Mouse (Mus musculus): Measurements from ENCODE around the gene Uqcrfs1. TPM values are rescaled to one million over a fixed set of nuclear protein-coding genes. Genes with fewer than 3 reads are reported as not detected.

The Uqcrfs1 gene
- total RNA-seq (2021): 100 to 1,000 TPM; 169 to 173 TPM

GRCm38 (mm10) chr13:30544856-30545604 lies at the start of gene Uqcrfs1:
Gene Uqcrfs1 (minus strand): TSS chr13:30545362.
- intact Hi-C loops (cut with DNase I): no loop called here
- peak; percentile 93 to 99 for DNase-seq (ENCODE audit: extremely low spot score in 1 of 2, low spot score in 2 of 2)

- intact Hi-C loops (cut with DNase I): no loop called here
- no peak for DNase-seq (ENCODE audit: extremely low spot score in 1 of 2, low spot score in 2 of 2)
Observed at GRCm38 (mm10) chr13:30585786-30586185, 40.6 kb upstream of the Uqcrfs1 start.

GRCm38 (mm10) chr13:30582541-30582940 lies 37.4 kb upstream of the Uqcrfs1 start:
- DNase-seq (ENCODE audit: extremely low spot score in 1 of 2, low spot score in 2 of 2): no peak
- intact Hi-C loops (cut with DNase I): no loop called here

- intact Hi-C loops (cut with DNase I): no loop called here
Observed at GRCm38 (mm10) chr13:30578806-30579205, 33.6 kb upstream of the Uqcrfs1 start.

GRCm38 (mm10) chr13:30576819-30577218 lies 31.7 kb upstream of the Uqcrfs1 start:
- intact Hi-C loops (cut with DNase I): no loop called here

More at GRCm38 (mm10) chr13:30578806-30579205, 33.6 kb upstream of the Uqcrfs1 start:
- no peak for DNase-seq (ENCODE audit: extremely low spot score in 1 of 2, low spot score in 2 of 2)

GRCm38 (mm10) chr13:30572971-30573370 lies 27.8 kb upstream of the Uqcrfs1 start:
- no peak for DNase-seq (ENCODE audit: extremely low spot score in 1 of 2, low spot score in 2 of 2)
- intact Hi-C loops (cut with DNase I): no loop called here

More at GRCm38 (mm10) chr13:30576819-30577218, 31.7 kb upstream of the Uqcrfs1 start:
- DNase-seq (ENCODE audit: extremely low spot score in 1 of 2, low spot score in 2 of 2): no peak

- no peak for DNase-seq (ENCODE audit: extremely low spot score in 1 of 2, low spot score in 2 of 2)
- intact Hi-C loops (cut with DNase I): no loop called here
Observed at GRCm38 (mm10) chr13:30570182-30570581, 25.0 kb upstream of the Uqcrfs1 start.

GRCm38 (mm10) chr13:30567571-30567970 lies 22.4 kb upstream of the Uqcrfs1 start:
- intact Hi-C loops (cut with DNase I): loop anchor here (5.0 to 10.0 kb wide), 3 partner anchors 297 to 1090 kb away; no protein-coding TSS in a partner anchor
- DNase-seq (ENCODE audit: extremely low spot score in 1 of 2, low spot score in 2 of 2): no peak

GRCm38 (mm10) chr13:30566767-30567166 lies 21.6 kb upstream of the Uqcrfs1 start:
- DNase-seq (ENCODE audit: extremely low spot score in 1 of 2, low spot score in 2 of 2): peak; percentile 49 to 72
- intact Hi-C loops (cut with DNase I): loop anchor here (5.0 to 10.0 kb wide), 3 partner anchors 298 to 1091 kb away; no protein-coding TSS in a partner anchor

- intact Hi-C loops (cut with DNase I): loop anchor here (5.0 to 10.0 kb wide), 2 partner anchors 304 to 617 kb away; no protein-coding TSS in a partner anchor
- no peak for DNase-seq (ENCODE audit: extremely low spot score in 1 of 2, low spot score in 2 of 2)
Observed at GRCm38 (mm10) chr13:30560603-30561002, 15.4 kb upstream of the Uqcrfs1 start.

- no peak for DNase-seq (ENCODE audit: extremely low spot score in 1 of 2, low spot score in 2 of 2)
- intact Hi-C loops (cut with DNase I): loop anchor here (5.0 to 10.0 kb wide), 2 partner anchors 305 to 617 kb away; no protein-coding TSS in a partner anchor
Observed at GRCm38 (mm10) chr13:30560052-30560451, 14.9 kb upstream of the Uqcrfs1 start.

GRCm38 (mm10) chr13:30557751-30558150 lies 12.6 kb upstream of the Uqcrfs1 start:
- intact Hi-C loops (cut with DNase I): no loop called here
- DNase-seq (ENCODE audit: extremely low spot score in 1 of 2, low spot score in 2 of 2): no peak

- intact Hi-C loops (cut with DNase I): no loop called here
- DNase-seq (ENCODE audit: extremely low spot score in 1 of 2, low spot score in 2 of 2): no peak
Observed at GRCm38 (mm10) chr13:30553051-30553587, 8.0 kb upstream of the Uqcrfs1 start.

GRCm38 (mm10) chr13:30549339-30549738 lies 4.2 kb upstream of the Uqcrfs1 start:
- intact Hi-C loops (cut with DNase I): no loop called here
- DNase-seq (ENCODE audit: extremely low spot score in 1 of 2, low spot score in 2 of 2): no peak

GRCm38 (mm10) chr13:30548835-30549234 lies 3.7 kb upstream of the Uqcrfs1 start:
- intact Hi-C loops (cut with DNase I): no loop called here
- DNase-seq (ENCODE audit: extremely low spot score in 1 of 2, low spot score in 2 of 2): peak; percentile 65 to 83

- peak; percentile 49 to 61 for DNase-seq (ENCODE audit: extremely low spot score in 1 of 2, low spot score in 2 of 2)
- intact Hi-C loops (cut with DNase I): loop anchor here (2.0 to 10.0 kb wide), 2 partner anchors 258 to 676 kb away; partner anchors contain the start of gene Cdkal1
Observed at GRCm38 (mm10) chr13:30530761-30531160, 14.4 kb downstream of the Uqcrfs1 start.

- DNase-seq (ENCODE audit: extremely low spot score in 1 of 2, low spot score in 2 of 2): no peak
- intact Hi-C loops (cut with DNase I): no loop called here
Observed at GRCm38 (mm10) chr13:30524961-30525360, 20.2 kb downstream of the Uqcrfs1 start.

GRCm38 (mm10) chr13:30523971-30524370 lies 21.2 kb downstream of the Uqcrfs1 start:
- DNase-seq (ENCODE audit: extremely low spot score in 1 of 2, low spot score in 2 of 2): no peak
- intact Hi-C loops (cut with DNase I): no loop called here

- no peak for DNase-seq (ENCODE audit: extremely low spot score in 1 of 2, low spot score in 2 of 2)
- intact Hi-C loops (cut with DNase I): no loop called here
Observed at GRCm38 (mm10) chr13:30523246-30523891, 21.8 kb downstream of the Uqcrfs1 start.

All from left cerebral cortex, postnatal 10 days (tissue).